Mouse (Mus musculus): ENCODE results near the gene Ak3. TPM values are rescaled to one million over a fixed set of nuclear protein-coding genes. Genes with fewer than 3 reads are reported as not detected.

Ak3 gene
- polyA plus RNA-seq (2015; fragmentation: Nextera tagmentation; extraction: Ambion mirVana) = 118 and 125 TPM in 2 replicates

DNA sequence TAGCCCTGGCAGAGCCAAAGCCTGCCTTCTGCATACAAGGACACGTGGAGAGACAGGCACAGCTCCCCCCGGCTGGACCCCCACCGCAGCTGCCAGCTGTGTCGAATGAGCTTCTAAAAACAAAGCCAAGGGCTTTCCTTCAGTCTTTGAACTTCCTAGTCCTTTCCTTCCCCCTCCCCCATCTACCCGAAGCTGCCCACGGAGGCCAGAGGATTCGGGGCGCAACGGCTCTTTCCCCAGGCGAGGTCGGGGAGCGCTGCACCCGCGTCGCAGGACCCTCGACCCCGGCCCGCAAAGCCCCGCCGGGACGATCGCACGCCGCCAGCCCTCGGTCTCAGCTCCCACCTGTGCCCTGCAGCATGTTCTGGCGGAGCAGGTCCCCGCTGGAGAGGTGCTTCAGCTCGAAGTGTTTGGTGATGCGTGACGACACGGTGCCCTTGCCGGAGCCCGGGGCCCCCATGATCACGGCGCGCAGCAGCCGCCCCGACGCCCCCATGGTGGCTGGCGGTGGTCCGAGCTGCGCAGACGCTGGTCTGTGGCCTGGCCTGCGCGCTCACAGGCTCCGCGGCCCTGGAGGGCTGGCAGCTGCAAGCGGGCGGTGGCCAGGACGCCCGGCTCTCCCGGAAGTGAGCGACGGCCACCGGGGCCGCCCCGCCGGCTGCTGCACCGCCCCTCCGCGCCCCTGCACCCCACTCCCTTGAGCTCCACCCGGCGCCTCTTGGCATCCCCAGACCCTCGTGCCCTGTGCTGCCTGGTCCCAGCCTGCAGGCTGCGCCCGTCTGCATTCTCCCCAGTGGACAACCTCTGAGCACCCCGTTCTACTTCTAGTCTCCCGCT, at the start of gene Ak3:
TSS of gene Ak3 (minus strand) at position 628 of the 837 bp plus-strand sequence.
- Histone ChIP-seq H3K4me3 (replicated peaks; ENCODE audit: low read length) (peak within 1 kb of the TSS; percentile 84), H3K9ac (ENCODE audit: low read length) (peak within 1 kb of the TSS; percentile 96), H3K27me3 (ENCODE audit: control insufficient read depth, insufficient read depth, low read length) (no peaks in the 10 kb centered on the region), H3K4me2 (ENCODE audit: low read depth, low read length) (peak within 1 kb of the TSS; percentile 70), H3K27ac (ENCODE audit: low read length) (peak within 1 kb of the TSS; percentile 87), H3K9me3 (replicated peaks; ENCODE audit: control insufficient read depth, low read length) (no peaks in the 10 kb centered on the region), H3K4me1 (ENCODE audit: control insufficient read depth, insufficient read depth, low read length) (peaks cover 17% of the 10 kb centered on the region), H3K36me3 (ENCODE audit: control insufficient read depth, insufficient read depth, low read length) (no peaks in the 10 kb centered on the region)
- ATAC-seq (ENCODE audit: insufficient read depth, low FRiP score) = peak; percentile 90
- under 1% methylated on average over 65 of the region's 68 CpGs for WGBS

DNA sequence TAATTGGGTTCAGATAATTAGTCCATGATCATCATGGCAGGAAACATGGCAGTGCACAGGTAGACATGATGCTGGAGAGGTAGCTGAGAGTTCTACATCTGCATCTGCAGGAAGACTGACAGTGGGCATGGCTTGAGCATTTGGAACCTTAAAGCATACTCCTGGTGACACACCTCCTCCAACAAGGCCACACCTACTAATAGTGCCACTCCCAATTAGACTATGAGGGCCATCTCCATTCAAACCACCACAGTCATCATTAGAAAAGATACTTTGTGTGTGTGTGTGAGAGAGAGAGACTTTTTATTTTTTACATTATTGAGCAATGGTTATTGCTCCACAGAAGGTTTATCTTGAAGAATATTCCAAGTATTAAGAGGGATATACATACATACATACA, 44.4 kb upstream of the Ak3 start:
- H3K27me3 ChIP-seq (ENCODE audit: control insufficient read depth, insufficient read depth, low read length) = no peaks in the 10 kb centered on the region
- no peaks in the 10 kb centered on the region for H3K36me3 ChIP-seq (ENCODE audit: control insufficient read depth, insufficient read depth, low read length)
- no peak overlapping the region for H3K9ac ChIP-seq (ENCODE audit: low read length)
- H3K4me1 ChIP-seq (ENCODE audit: control insufficient read depth, insufficient read depth, low read length) = no peaks in the 10 kb centered on the region
- no peak overlapping the region for H3K4me2 ChIP-seq (ENCODE audit: low read depth, low read length)
- H3K9me3 ChIP-seq (replicated peaks; ENCODE audit: control insufficient read depth, low read length) = no peaks in the 10 kb centered on the region
- no peak overlapping the region for H3K4me3 ChIP-seq (replicated peaks; ENCODE audit: low read length)
- ATAC-seq (ENCODE audit: insufficient read depth, low FRiP score) = no peak
- H3K27ac ChIP-seq (ENCODE audit: low read length) = no peak overlapping the region

DNA sequence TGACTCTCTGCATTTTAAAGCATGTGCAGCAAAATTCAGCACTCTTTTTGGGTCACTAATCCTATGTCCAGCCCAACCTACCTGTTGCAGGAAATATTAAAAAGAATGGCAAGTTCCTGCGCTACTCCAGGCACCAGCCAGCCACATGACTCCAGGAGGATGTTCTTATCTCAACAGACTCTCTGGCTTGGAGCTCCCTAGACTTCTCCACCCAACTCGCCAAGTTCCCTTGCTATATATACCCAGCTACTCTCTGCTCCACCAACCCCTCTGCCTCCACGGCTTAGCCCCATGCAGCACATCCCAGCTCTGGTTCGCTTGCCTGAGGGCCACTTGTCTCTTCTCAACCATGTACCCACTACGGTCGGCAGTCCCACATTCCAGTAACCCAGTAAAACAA, 40.9 kb upstream of the Ak3 start:
- Histone ChIP-seq H3K9me3 (replicated peaks; ENCODE audit: control insufficient read depth, low read length) (no peaks in the 10 kb centered on the region), H3K4me3 (replicated peaks; ENCODE audit: low read length) (no peak overlapping the region), H3K27ac (ENCODE audit: low read length) (no peak overlapping the region), H3K27me3 (ENCODE audit: control insufficient read depth, insufficient read depth, low read length) (no peaks in the 10 kb centered on the region), H3K4me2 (ENCODE audit: low read depth, low read length) (no peak overlapping the region), H3K36me3 (ENCODE audit: control insufficient read depth, insufficient read depth, low read length) (no peaks in the 10 kb centered on the region), H3K4me1 (ENCODE audit: control insufficient read depth, insufficient read depth, low read length) (no peaks in the 10 kb centered on the region), H3K9ac (ENCODE audit: low read length) (no peak overlapping the region)
- ATAC-seq (ENCODE audit: insufficient read depth, low FRiP score) = no peak
- 81% methylated on average over 6 of the region's 6 CpGs for WGBS

DNA sequence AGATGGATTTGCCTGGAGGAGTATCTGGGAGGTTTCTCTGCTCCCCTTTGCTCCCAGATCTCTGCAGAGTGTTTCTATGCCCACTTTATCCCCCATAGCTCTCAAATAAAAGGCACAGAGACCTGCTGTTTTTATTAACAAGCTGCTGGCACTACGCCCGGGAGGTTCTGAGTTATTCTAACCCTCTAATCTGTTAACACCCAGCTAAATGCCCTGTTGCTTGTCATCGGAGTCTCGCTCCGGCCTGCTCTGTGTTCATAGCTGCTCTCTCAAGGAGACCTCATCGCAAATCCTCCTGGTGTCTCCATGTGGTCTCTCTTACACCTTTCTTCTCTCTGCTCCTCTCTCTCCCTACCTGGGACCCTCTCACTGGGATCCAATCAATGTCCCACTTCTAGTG, 27.0 kb upstream of the Ak3 start:
- WGBS = 49% methylated on average over 6 of the region's 6 CpGs
- ATAC-seq (ENCODE audit: insufficient read depth, low FRiP score) = no peak

DNA sequence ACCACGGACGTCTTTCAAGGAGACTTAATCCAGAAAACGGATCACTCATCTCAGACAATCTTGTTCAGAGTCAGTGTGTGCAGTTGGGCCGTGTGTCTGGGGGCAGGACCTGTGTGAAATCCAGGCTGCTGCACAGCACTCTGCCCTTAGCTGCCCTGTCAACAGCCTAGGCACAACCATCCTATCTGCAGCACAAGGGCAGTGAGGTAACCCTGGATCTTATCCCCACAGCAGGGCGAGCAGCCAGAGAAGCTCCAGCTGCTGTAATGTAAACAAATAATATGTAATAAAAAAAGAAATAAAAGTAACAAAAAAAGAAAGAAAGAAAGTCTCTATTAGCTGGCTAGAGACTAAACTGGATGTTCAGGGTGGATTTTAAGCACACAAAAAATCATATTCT, 21.4 kb upstream of the Ak3 start:
- ATAC-seq (ENCODE audit: insufficient read depth, low FRiP score) = no peak
- Histone ChIP-seq H3K27ac (ENCODE audit: low read length) (no peak overlapping the region), H3K27me3 (ENCODE audit: control insufficient read depth, insufficient read depth, low read length) (no peaks in the 10 kb centered on the region), H3K9me3 (replicated peaks; ENCODE audit: control insufficient read depth, low read length) (no peaks in the 10 kb centered on the region), H3K36me3 (ENCODE audit: control insufficient read depth, insufficient read depth, low read length) (no peaks in the 10 kb centered on the region), H3K4me3 (replicated peaks; ENCODE audit: low read length) (no peak overlapping the region), H3K9ac (ENCODE audit: low read length) (no peak overlapping the region), H3K4me2 (ENCODE audit: low read depth, low read length) (no peak overlapping the region), H3K4me1 (ENCODE audit: control insufficient read depth, insufficient read depth, low read length) (peaks cover 13% of the 10 kb centered on the region)
- WGBS = 47% methylated on average over 5 of the region's 5 CpGs

More for the DNA sequence above, 27.0 kb upstream of the Ak3 start:
- H3K36me3 ChIP-seq (ENCODE audit: control insufficient read depth, insufficient read depth, low read length) = no peaks in the 10 kb centered on the region
- H3K4me1 ChIP-seq (ENCODE audit: control insufficient read depth, insufficient read depth, low read length) = no peaks in the 10 kb centered on the region
- no peak overlapping the region for H3K4me2 ChIP-seq (ENCODE audit: low read depth, low read length)
- H3K27me3 ChIP-seq (ENCODE audit: control insufficient read depth, insufficient read depth, low read length) = no peaks in the 10 kb centered on the region
- H3K9me3 ChIP-seq (replicated peaks; ENCODE audit: control insufficient read depth, low read length) = no peaks in the 10 kb centered on the region
- no peak overlapping the region for H3K27ac ChIP-seq (ENCODE audit: low read length)
- H3K4me3 ChIP-seq (replicated peaks; ENCODE audit: low read length) = no peak overlapping the region
- H3K9ac ChIP-seq (ENCODE audit: low read length) = no peak overlapping the region; the same call in 1 of the 2 replicates

DNA sequence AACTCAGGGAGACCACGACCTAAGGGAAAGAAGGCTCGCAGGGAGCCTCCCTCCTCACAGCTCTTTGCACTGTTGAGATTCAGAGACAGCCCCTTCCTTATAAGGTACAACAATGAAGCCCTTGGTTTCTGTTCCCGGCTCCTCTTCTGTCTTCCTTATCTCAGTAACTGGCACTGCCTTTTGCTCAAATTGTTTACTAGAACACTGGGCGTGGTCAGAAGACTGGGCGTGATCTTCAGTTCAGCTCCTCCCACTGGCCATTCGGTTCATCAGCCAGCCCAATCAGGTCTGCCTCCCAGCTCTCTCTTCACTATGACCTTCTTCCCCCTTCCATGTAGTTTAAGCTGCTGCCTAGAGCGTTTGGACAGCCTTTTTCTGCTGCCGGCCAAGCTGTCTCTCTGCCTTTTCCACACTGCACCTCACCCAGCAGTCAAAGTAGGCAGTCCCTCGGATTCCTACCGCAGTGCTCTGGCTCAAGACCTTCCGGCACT, 19.3 kb upstream of the Ak3 start:
- Histone ChIP-seq H3K4me2 (ENCODE audit: low read depth, low read length) (peak overlapping the region; percentile 44), H3K4me3 (replicated peaks; ENCODE audit: low read length) (peak overlapping the region; percentile 27), H3K36me3 (ENCODE audit: control insufficient read depth, insufficient read depth, low read length) (no peaks in the 10 kb centered on the region), H3K27me3 (ENCODE audit: control insufficient read depth, insufficient read depth, low read length) (no peaks in the 10 kb centered on the region), H3K9ac (ENCODE audit: low read length) (peak overlapping the region; percentile 19), H3K9me3 (replicated peaks; ENCODE audit: control insufficient read depth, low read length) (no peaks in the 10 kb centered on the region), H3K27ac (ENCODE audit: low read length) (peak overlapping the region; percentile 40), H3K4me1 (ENCODE audit: control insufficient read depth, insufficient read depth, low read length) (peaks cover 15% of the 10 kb centered on the region)
- WGBS = 12% methylated on average over 11 of the region's 11 CpGs
- peak; percentile 67; the same call in 1 of the 2 replicates for ATAC-seq (ENCODE audit: insufficient read depth, low FRiP score)

DNA sequence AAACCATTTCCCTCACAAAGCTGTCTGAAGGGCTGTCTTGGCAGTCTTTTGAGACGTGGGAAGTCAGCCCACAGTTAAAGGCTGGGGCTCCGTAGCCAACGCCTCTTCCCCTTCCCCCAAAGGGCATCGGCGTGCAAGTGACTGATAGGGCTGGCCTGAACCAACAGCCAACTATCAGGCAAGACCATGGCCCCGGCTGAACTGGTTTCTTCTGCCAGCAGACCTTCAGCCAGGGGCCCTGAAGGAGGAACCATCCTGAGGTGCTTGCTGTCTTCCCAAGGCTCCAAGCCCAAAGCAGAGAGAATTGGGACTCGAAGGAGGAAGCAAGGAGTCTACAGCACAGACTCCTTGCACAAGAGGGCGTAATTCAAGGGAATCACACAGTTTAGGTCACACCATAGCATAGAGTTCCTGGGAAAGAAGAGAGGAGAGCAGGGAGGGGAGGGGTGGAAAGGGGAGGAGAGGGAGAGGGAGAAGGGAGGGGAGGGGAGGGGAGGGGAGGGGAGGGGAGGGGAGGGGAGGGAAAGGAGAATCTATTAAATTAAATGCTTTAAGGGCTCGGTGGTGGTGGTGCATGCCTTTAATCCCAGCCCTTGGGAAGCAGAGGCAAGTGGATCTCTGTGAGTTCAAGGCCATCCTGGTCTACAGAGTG, 16.8 kb upstream of the Ak3 start:
- Histone ChIP-seq H3K9ac (ENCODE audit: low read length) (peak overlapping the region; percentile 43; the same call in 1 of the 2 replicates), H3K4me3 (replicated peaks; ENCODE audit: low read length) (peak overlapping the region; percentile 26; the same call in 1 of the 2 replicates), H3K27ac (ENCODE audit: low read length) (peak overlapping the region; percentile 77), H3K4me1 (ENCODE audit: control insufficient read depth, insufficient read depth, low read length) (peaks cover 18% of the 10 kb centered on the region), H3K4me2 (ENCODE audit: low read depth, low read length) (peak overlapping the region; percentile 44), H3K9me3 (replicated peaks; ENCODE audit: control insufficient read depth, low read length) (no peaks in the 10 kb centered on the region), H3K36me3 (ENCODE audit: control insufficient read depth, insufficient read depth, low read length) (no peaks in the 10 kb centered on the region), H3K27me3 (ENCODE audit: control insufficient read depth, insufficient read depth, low read length) (no peaks in the 10 kb centered on the region)
- peak; percentile 45; the same call in 1 of the 2 replicates for ATAC-seq (ENCODE audit: insufficient read depth, low FRiP score)
- WGBS = 53% methylated on average over 9 of the region's 9 CpGs

DNA sequence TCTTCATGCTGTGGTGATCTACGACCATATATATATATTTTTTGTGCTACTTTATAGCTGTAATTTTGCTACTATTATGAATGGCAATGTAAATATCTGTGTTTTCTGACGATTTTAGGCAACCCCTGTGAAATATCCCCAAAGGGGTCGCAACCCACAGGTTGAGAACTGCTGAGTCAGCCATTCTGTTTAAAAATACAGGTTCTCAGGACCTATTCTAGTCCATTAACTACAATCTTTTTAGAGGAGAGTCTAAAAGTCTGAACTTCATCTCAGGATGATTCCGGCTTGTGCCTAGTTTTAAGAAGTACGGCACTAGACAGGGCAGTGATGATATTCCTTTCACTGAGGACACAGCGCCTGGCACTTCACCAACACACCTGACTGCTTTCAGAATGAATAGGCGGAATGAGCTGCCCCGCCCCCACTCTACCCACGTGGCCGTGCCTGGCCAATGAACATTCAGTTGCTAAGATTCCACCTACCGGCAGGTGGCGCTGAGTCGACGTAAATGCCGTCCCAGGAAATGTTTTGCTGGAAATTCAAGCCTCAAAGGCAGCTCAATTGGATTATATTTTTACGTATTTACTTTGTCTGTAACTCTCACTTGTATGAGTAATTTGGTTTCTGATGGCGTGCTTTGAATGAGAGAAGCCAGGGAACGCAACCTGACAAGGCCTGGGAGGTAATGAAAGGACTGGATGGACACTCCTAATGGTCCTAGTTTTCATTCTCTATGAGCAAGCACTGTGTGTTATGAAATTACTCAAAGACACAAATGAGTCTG, 16.0 kb upstream of the Ak3 start:
- Histone ChIP-seq H3K9me3 (replicated peaks; ENCODE audit: control insufficient read depth, low read length) (no peaks in the 10 kb centered on the region), H3K27me3 (ENCODE audit: control insufficient read depth, insufficient read depth, low read length) (no peaks in the 10 kb centered on the region), H3K4me1 (ENCODE audit: control insufficient read depth, insufficient read depth, low read length) (peaks cover 18% of the 10 kb centered on the region), H3K27ac (ENCODE audit: low read length) (peak overlapping the region; percentile 77), H3K4me2 (ENCODE audit: low read depth, low read length) (peak overlapping the region; percentile 44), H3K4me3 (replicated peaks; ENCODE audit: low read length) (peak overlapping the region; percentile 26), H3K36me3 (ENCODE audit: control insufficient read depth, insufficient read depth, low read length) (no peaks in the 10 kb centered on the region), H3K9ac (ENCODE audit: low read length) (peak overlapping the region; percentile 43; the same call in 1 of the 2 replicates)
- peak; percentile 67; the same call in 1 of the 2 replicates for ATAC-seq (ENCODE audit: insufficient read depth, low FRiP score)
- 17% methylated on average over 18 of the region's 18 CpGs for WGBS
